Mouse (Mus musculus) intestine, postnatal 0 days (tissue): ENCODE data around the gene Dennd6a. TPM values are rescaled to one million over a fixed set of nuclear protein-coding genes. Genes with fewer than 3 reads are reported as not detected.

ENCODE experiments used
- ATAC-seq: fragments of 200-750 bp; cut with Nextera tagmentation; 2 replicates; pipeline ENCODE4 v1.8.0; 2017; ENCODE audit warnings: mild to moderate bottlenecking, moderate TSS enrichment, moderate library complexity
- H3K27ac ChIP-seq: fragments of 300-500 bp; sonication (generic); 2 replicates; pipeline ENCODE4 v1.5.1; 2014; ENCODE audit warnings: mild to moderate bottlenecking, low read depth, low read length, moderate library complexity
- H3K27me3 ChIP-seq: fragments of 300-500 bp; sonication (generic); replicated peaks from 2 replicates; pipeline ENCODE4 v1.6.1; 2014; ENCODE audit warnings: low read length, mixed read lengths; ENCODE audit not compliant: control insufficient read depth, insufficient read depth
- H3K36me3 ChIP-seq: fragments of 300-500 bp; sonication (generic); 2 replicates; pipeline ENCODE4 v1.6.1; 2014; ENCODE audit warnings: mild to moderate bottlenecking, moderate library complexity; ENCODE audit not compliant: control insufficient read depth, insufficient read depth
- H3K4me1 ChIP-seq: fragments of 300-500 bp; sonication (generic); replicated peaks from 2 replicates; pipeline ENCODE4 v1.6.1; 2014; ENCODE audit warnings: antibody characterized with exemption, low read length, mixed read lengths; ENCODE audit not compliant: control insufficient read depth, insufficient read depth
- H3K4me2 ChIP-seq: fragments of 300-500 bp; sonication (generic); replicated peaks from 2 replicates; pipeline ENCODE4 v1.6.1; 2014; ENCODE audit warnings: low read depth, mild to moderate bottlenecking, moderate library complexity
- H3K4me3 ChIP-seq: fragments of 300-500 bp; sonication (generic); 2 replicates; pipeline ENCODE4 v1.5.1; 2014; ENCODE audit warnings: low read depth, low read length
- H3K9ac ChIP-seq: fragments of 300-500 bp; sonication (generic); 2 replicates; pipeline ENCODE4 v1.6.1; 2014; ENCODE audit warnings: mild to moderate bottlenecking, low read depth, low read length
- H3K9me3 ChIP-seq: fragments of 300-500 bp; sonication (generic); 2 replicates; pipeline ENCODE4 v1.6.1; 2016; ENCODE audit warnings: mixed run types; ENCODE audit not compliant: control insufficient read depth
- CTCF ChIP-seq: sonication (generic); IDR thresholded peaks from 2 replicates; pipeline ENCODE4 v1.5.1; 2016; ENCODE audit warnings: low read depth, mild to moderate bottlenecking, control low read depth, antibody characterized with exemption, moderate library complexity
- WGBS: fragments of 180-500 bp; shearing (Covaris S2); extraction: QIAGEN DNeasy Blood & Tissue Kit; methylation state at CpG from one replicate; pipeline ENCODE4 v1.1.7; 2014; 5-methylcytosine and 5-hydroxymethylcytosine counted together
- microRNA-seq: library from miRNA; unstranded; fragments of <30 nt; microRNA quantifications from one replicate; pipeline ENCODE4, GENCODE M21; 2016
- polyA plus RNA-seq: library from polyadenylated mRNA; unstranded; fragments of >200 nt; fragmentation: Nextera tagmentation; extraction: Ambion mirVana; gene quantifications from 2 replicates; pipeline ENCODE4 v1.2.1, GENCODE M21; 2015

Gene Dennd6a
- polyA plus RNA-seq, 1 experiment from 2014 or later, result 31.6 TPM

DNA sequence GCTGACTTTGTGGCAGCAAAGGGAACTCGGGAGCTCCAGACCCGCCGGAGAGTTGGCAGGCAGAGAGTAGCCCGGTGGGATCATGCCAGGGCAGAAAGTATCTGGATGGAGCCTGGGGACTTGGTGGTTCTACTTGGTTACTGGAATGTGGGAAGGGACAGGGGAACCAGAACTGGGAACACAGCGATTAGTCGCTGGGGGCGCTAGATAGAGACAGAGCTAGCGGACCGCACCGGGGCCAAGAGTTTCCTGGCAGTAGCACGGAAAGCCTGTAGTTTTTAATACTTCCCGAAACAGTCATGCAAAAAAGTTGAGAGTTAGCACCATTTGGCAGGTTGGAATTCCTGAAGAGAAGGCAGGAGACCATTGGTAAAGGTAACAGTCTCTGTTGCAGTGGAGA is 101.7 kb downstream of the Dennd6a start:
- WGBS, result 22% methylated on average over 12 of the region's 12 CpGs
- no peak for ATAC-seq
- peak; percentile 55 for TF ChIP-seq CTCF
- H3K4me2 ChIP-seq, result no peak overlapping the region
- 0 out of 2 replicates have a peak, but pooled peaks cover 4% of the 10 kb centered on the region for H3K4me1 ChIP-seq
- no peaks in the 10 kb centered on the region for H3K36me3 ChIP-seq
- no peaks in the 10 kb centered on the region for H3K9me3 ChIP-seq
- H3K9ac ChIP-seq, result no peak overlapping the region
- H3K4me3 ChIP-seq, result no peak overlapping the region
- H3K27me3 ChIP-seq, result no peaks in the 10 kb centered on the region
- no peak overlapping the region for H3K27ac ChIP-seq

DNA sequence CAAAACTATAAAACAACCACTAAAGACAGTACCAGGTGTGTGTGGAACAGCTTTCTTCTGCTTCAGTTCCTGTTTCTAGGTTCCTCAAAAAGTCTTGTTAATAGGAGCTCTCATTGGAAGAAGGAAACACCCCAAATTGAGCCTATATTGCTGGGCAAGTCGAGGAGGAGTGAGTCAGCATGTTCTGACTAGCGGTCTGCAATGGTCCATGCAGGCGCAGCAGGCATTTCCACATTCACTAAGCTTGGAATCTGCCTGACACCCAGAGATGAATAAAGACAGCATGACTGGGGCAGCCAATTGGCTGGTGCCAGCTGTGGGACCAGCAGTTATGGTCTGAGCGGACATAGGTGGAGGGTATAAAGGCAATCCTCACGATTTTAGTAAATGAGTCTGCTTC is 102.1 kb downstream of the Dennd6a start:
- WGBS, result 75% methylated on average over 5 of the region's 5 CpGs
- no peak overlapping the region for H3K4me2 ChIP-seq

More for the DNA sequence above, 102.1 kb downstream of the Dennd6a start:
- Histone ChIP-seq H3K9me3 (no peaks in the 10 kb centered on the region), H3K36me3 (no peaks in the 10 kb centered on the region), H3K4me1 (no peaks in the 10 kb centered on the region), H3K27ac (no peak overlapping the region), H3K27me3 (no peaks in the 10 kb centered on the region), H3K4me3 (no peak overlapping the region), H3K9ac (no peak overlapping the region)
- no peak for ATAC-seq
- no peak for TF ChIP-seq CTCF

Small RNA genes within 50 kb of the gene (microRNA-seq; reads per million reads assigned to microRNA genes)
- 1.1 reads per million for gene Mir7672

Other genes starting within 250 kb of the Dennd6a start
- gene Slmap, start 38.9 kb upstream of the Dennd6a start, polyA plus RNA-seq, result 62.6 and 63.5 TPM in 2 replicates
- gene Arf4, start 64.2 kb downstream of the Dennd6a start, polyA plus RNA-seq, result 640 and 727 TPM in 2 replicates
- gene Pde12, start 96.0 kb downstream of the Dennd6a start, polyA plus RNA-seq, result 6.9 and 7.6 TPM in 2 replicates
- 0.05 and 0.08 TPM in 2 replicates for gene Dnah12, start 119.4 kb downstream of the Dennd6a start, polyA plus RNA-seq